Mouse (Mus musculus) heart, postnatal 0 days (tissue): ENCODE data around the gene Rorb. TPM values are rescaled to one million over a fixed set of nuclear protein-coding genes. Genes with fewer than 3 reads are reported as not detected.

Source experiments
- ATAC-seq: fragments of 200-750 bp; cut with Nextera tagmentation; 2 replicates; pipeline ENCODE4 v1.8.0; 2017; ENCODE audit warnings: low read depth, moderate number of reproducible peaks, moderate library complexity; ENCODE audit not compliant: insufficient read depth
- DNase-seq: peaks from one replicate; pipeline ENCODE4 v3.0.0-alpha.2; 2016; ENCODE audit warnings: low spot score
- H3K27ac ChIP-seq: fragments of 300-500 bp; sonication (generic); 2 replicates; pipeline ENCODE4 v1.5.1; 2014; ENCODE audit warnings: low read depth, mild to moderate bottlenecking
- H3K27me3 ChIP-seq: fragments of 300-500 bp; sonication (generic); 2 replicates; pipeline ENCODE4 v1.6.1; 2014; ENCODE audit warnings: low read length, mixed read lengths; ENCODE audit not compliant: control insufficient read depth, insufficient read depth
- H3K36me3 ChIP-seq: fragments of 300-500 bp; sonication (generic); replicated peaks from 2 replicates; pipeline ENCODE4 v1.6.1; 2014; ENCODE audit warnings: low read length, mixed read lengths; ENCODE audit not compliant: control insufficient read depth, insufficient read depth
- H3K4me1 ChIP-seq: fragments of 300-500 bp; sonication (generic); 2 replicates; pipeline ENCODE4 v1.6.1; 2014; ENCODE audit warnings: antibody characterized with exemption; ENCODE audit not compliant: control insufficient read depth, insufficient read depth
- H3K4me2 ChIP-seq: fragments of 300-500 bp; sonication (generic); 2 replicates; pipeline ENCODE4 v1.6.1; 2014; ENCODE audit warnings: low read depth, mild to moderate bottlenecking, low read length, moderate library complexity
- H3K4me3 ChIP-seq: fragments of 300-500 bp; sonication (generic); 2 replicates; pipeline ENCODE4 v1.5.1; 2014; ENCODE audit warnings: low read depth, low read length
- H3K9ac ChIP-seq: fragments of 300-500 bp; sonication (generic); replicated peaks from 2 replicates; pipeline ENCODE4 v1.6.1; 2014; ENCODE audit warnings: low read depth, low read length, mixed read lengths
- H3K9me3 ChIP-seq: fragments of 300-500 bp; sonication (generic); replicated peaks from 2 replicates; pipeline ENCODE4 v1.6.1; 2016; ENCODE audit warnings: low read length; ENCODE audit not compliant: control insufficient read depth
- CTCF ChIP-seq: IDR thresholded peaks from 2 replicates; pipeline ENCODE4 v1.5.1; 2016; ENCODE audit warnings: antibody characterized with exemption, control low read depth, low read depth
- EP300 ChIP-seq: IDR thresholded peaks from 2 replicates; pipeline ENCODE4 v1.6.1; 2016; ENCODE audit warnings: antibody characterized with exemption, low read depth
- WGBS: fragments of 180-500 bp; shearing (Covaris S2); extraction: QIAGEN DNeasy Blood & Tissue Kit; methylation state at CpG from one replicate; pipeline ENCODE4 v1.1.7; 2014; 5-methylcytosine and 5-hydroxymethylcytosine counted together
- polyA plus RNA-seq: library from polyadenylated mRNA; unstranded; fragments of >200 nt; fragmentation: Nextera tagmentation; extraction: Ambion mirVana; gene quantifications from 2 replicates; pipeline ENCODE4 v1.2.1, GENCODE M21; 2015
- total RNA-seq: library from RNA; depleted of rRNA; stranded (reverse); fragments of >200 nt; gene quantifications from 2 replicates; pipeline ENCODE4 v1.2.3, GENCODE M21; 2014; ENCODE audit warnings: low replicate concordance

The Rorb gene
- total and polyA plus RNA-seq, 2 experiments from 2014 or later: 0.36 TPM; not detected in 1

GRCm38 (mm10) chr19:18941391-18941790 is 169.6 kb downstream of the Rorb start:
- TF ChIP-seq EP300: no peak
- no peak for TF ChIP-seq CTCF
- Histone ChIP-seq H3K4me1 (no peaks in the 10 kb centered on the region), H3K4me2 (no peak overlapping the region), H3K4me3 (no peak overlapping the region), H3K36me3 (no peaks in the 10 kb centered on the region), H3K27ac (no peak overlapping the region), H3K27me3 (no peaks in the 10 kb centered on the region), H3K9me3 (no peaks in the 10 kb centered on the region), H3K9ac (no peak overlapping the region)
- ATAC-seq (no peak), DNase-seq (no peak)
- 73% methylated on average over 6 of the region's 6 CpGs for WGBS

GRCm38 (mm10) chr19:18911755-18912340 is 199.1 kb downstream of the Rorb start:
- Histone ChIP-seq H3K36me3 (no peaks in the 10 kb centered on the region), H3K4me3 (no peak overlapping the region), H3K9ac (no peak overlapping the region), H3K9me3 (no peaks in the 10 kb centered on the region), H3K27me3 (no peaks in the 10 kb centered on the region), H3K4me2 (no peak overlapping the region), H3K4me1 (no peaks in the 10 kb centered on the region), H3K27ac (no peak overlapping the region)
- DNase-seq (no peak), ATAC-seq (no peak)
- no peak for TF ChIP-seq EP300
- TF ChIP-seq CTCF: no peak

- TF ChIP-seq EP300 (no peak), CTCF (no peak)
- no peak overlapping the region for H3K4me2 ChIP-seq
- no peak overlapping the region for H3K4me3 ChIP-seq
- H3K36me3 ChIP-seq: no peaks in the 10 kb centered on the region
- H3K27me3 ChIP-seq: no peaks in the 10 kb centered on the region
- no peak overlapping the region for H3K9ac ChIP-seq
- no peak overlapping the region for H3K27ac ChIP-seq
- WGBS: 64% methylated on average over 3 of the region's 3 CpGs
- DNase-seq (no peak), ATAC-seq (no peak)
- H3K4me1 ChIP-seq: no peaks in the 10 kb centered on the region
- H3K9me3 ChIP-seq: no peaks in the 10 kb centered on the region
These were observed 201.4 kb downstream of the Rorb start for GRCm38 (mm10) chr19:18909641-18910040.

DNA sequence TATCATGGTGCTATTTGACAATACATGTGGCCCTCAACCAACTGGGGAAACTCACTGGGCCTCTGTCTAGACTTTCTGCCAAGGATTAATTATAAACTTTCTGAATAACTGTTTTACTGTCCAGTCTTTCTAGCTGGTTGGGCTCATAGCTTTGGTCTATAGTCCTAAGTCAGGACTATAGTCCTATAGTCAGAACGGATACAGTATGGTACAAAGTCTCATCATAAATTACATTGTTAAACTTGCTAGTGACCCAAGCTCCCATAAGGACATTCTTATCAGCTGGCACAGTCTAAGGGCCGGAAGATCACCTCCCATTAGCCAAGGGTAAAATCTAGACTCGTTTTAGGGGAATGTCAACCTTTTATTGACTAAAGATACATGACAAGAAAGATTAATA is 205.5 kb downstream of the Rorb start:
- TF ChIP-seq EP300: no peak
- TF ChIP-seq CTCF: no peak
- H3K27ac ChIP-seq: no peak overlapping the region
- WGBS: 50% methylated on average over 3 of the region's 3 CpGs

GRCm38 (mm10) chr19:18902694-18903067 is 208.3 kb downstream of the Rorb start:
- Histone ChIP-seq H3K9me3 (no peaks in the 10 kb centered on the region), H3K4me3 (no peak overlapping the region), H3K4me1 (no peaks in the 10 kb centered on the region), H3K9ac (no peak overlapping the region), H3K4me2 (no peak overlapping the region), H3K36me3 (no peaks in the 10 kb centered on the region), H3K27ac (no peak overlapping the region), H3K27me3 (no peaks in the 10 kb centered on the region)
- ATAC-seq (no peak), DNase-seq (no peak)
- WGBS: 85% methylated on average over 6 of the region's 6 CpGs
- no peak for TF ChIP-seq CTCF
- no peak for TF ChIP-seq EP300

More for the DNA sequence above, 205.5 kb downstream of the Rorb start:
- DNase-seq: no peak
- Histone ChIP-seq H3K9ac (no peak overlapping the region), H3K4me3 (no peak overlapping the region), H3K4me2 (no peak overlapping the region), H3K36me3 (no peaks in the 10 kb centered on the region), H3K9me3 (no peaks in the 10 kb centered on the region), H3K27me3 (no peaks in the 10 kb centered on the region), H3K4me1 (no peaks in the 10 kb centered on the region)
- no peak for ATAC-seq

- Histone ChIP-seq H3K27me3 (no peaks in the 10 kb centered on the region), H3K4me1 (no peaks in the 10 kb centered on the region), H3K4me2 (no peak overlapping the region), H3K27ac (no peak overlapping the region), H3K9me3 (no peaks in the 10 kb centered on the region), H3K36me3 (no peaks in the 10 kb centered on the region), H3K4me3 (no peak overlapping the region), H3K9ac (no peak overlapping the region)
- 83% methylated on average over 15 of the region's 15 CpGs for WGBS
- no peak for DNase-seq
- TF ChIP-seq CTCF: no peak
- no peak for TF ChIP-seq EP300
- ATAC-seq: no peak
These were observed 208.8 kb downstream of the Rorb start for GRCm38 (mm10) chr19:18902041-18902693.
